In genomic region chr7:34167766-34168469, GRCm38 (mm10) we compare ENCODE assay signal across 8 mouse cellular contexts. TPM values are rescaled to one million over a fixed set of nuclear protein-coding genes. Genes with fewer than 3 reads are reported as not detected.
A peak's percentile ranks its signal among the peaks of the same experiment; 100 is the strongest.
DNase-seq lines count a peak whose midpoint lies in the region; ATAC-seq and TF ChIP-seq lines count a peak whose summit lies in the region.

No protein-coding gene starts in this region.

- TF ChIP-seq CTCF in embryonic fibroblast, embryonic 13.5 days (IDR thresholded peaks at IDR 0.05; ENCODE audit: borderline replicate concordance, insufficient read depth, low read length): no peak
- no peak for TF ChIP-seq CTCF in liver, postnatal 0 days (IDR thresholded peaks at IDR 0.05; ENCODE audit: low read depth)
- no peak for TF ChIP-seq CTCF in small intestine, adult 2 months (IDR thresholded peaks at IDR 0.05; ENCODE audit: extremely low read depth, insufficient read length, insufficient replicate concordance, low read depth, low read length)

- no peak for TF ChIP-seq POLR2A in embryonic fibroblast, embryonic 13.5 days (IDR thresholded peaks at IDR 0.05; ENCODE audit: low read depth, low read length)
- TF ChIP-seq POLR2A in small intestine, adult 2 months (IDR thresholded peaks at IDR 0.05; ENCODE audit: low read depth, low read length): no peak

- no peak for TF ChIP-seq EP300 in liver, postnatal 0 days (IDR thresholded peaks at IDR 0.05; ENCODE audit: low read depth)

- H3K4me3 ChIP-seq in heart, embryonic 10.5 days: peak overlapping the region; percentile 84
- H3K4me3 ChIP-seq in ES-E14 (ENCODE audit: insufficient read depth in 1 of 2, low read depth in 1 of 2, low read length in 2 of 2, poor library complexity in 1 of 2, severe bottlenecking in 1 of 2): peak overlapping the region; percentile 81 to 88
- peak overlapping the region; percentile 92 for H3K4me3 ChIP-seq in embryonic fibroblast, embryonic 13.5 days (ENCODE audit: insufficient read depth, low read length)
- H3K4me3 ChIP-seq in hindbrain, embryonic 15.5 days: peak overlapping the region; percentile 87
- peak overlapping the region; percentile 80 for H3K4me3 ChIP-seq in liver, postnatal 0 days (ENCODE audit: low read depth, low read length)
- H3K4me3 ChIP-seq in small intestine, adult 2 months (ENCODE audit: low read depth, low read length): peak overlapping the region; percentile 71

- intact Hi-C loops in heart, postnatal 36 days (cut with DNase I): loop anchor here (2.0 kb wide), 2 partner anchors 27 to 35 kb away; partner anchors contain the start of gene Wtip

- under 1% methylated on average over 54 of the region's 54 CpGs for WGBS in heart, embryonic 10.5 days
- under 1% methylated on average over 50 of the region's 54 CpGs for WGBS in hindbrain, embryonic 15.5 days
- WGBS in liver, postnatal 0 days (ENCODE audit: insufficient replicate concordance): under 1% methylated on average over 50 of the region's 54 CpGs
- under 1% methylated on average over 54 of the region's 54 CpGs for WGBS in small intestine, adult 2 months

- H3K9ac ChIP-seq in ES-E14 (ENCODE audit: insufficient read depth, low read depth, low read length, poor library complexity, severe bottlenecking): peak overlapping the region; percentile 94
- H3K9ac ChIP-seq in hindbrain, embryonic 15.5 days: peak overlapping the region; percentile 89
- peak overlapping the region; percentile 90 for H3K9ac ChIP-seq in liver, postnatal 0 days (replicated peaks)

- peaks cover 32% of the 10 kb centered on the region for H3K36me3 ChIP-seq in heart, embryonic 10.5 days
- H3K36me3 ChIP-seq in ES-E14 (ENCODE audit: control insufficient read depth, insufficient read depth, low read length, poor library complexity, severe bottlenecking): peaks cover 19% of the 10 kb centered on the region
- peaks cover 21% of the 10 kb centered on the region for H3K36me3 ChIP-seq in hindbrain, embryonic 15.5 days
- peaks cover 21% of the 10 kb centered on the region for H3K36me3 ChIP-seq in liver, postnatal 0 days (replicated peaks; ENCODE audit: insufficient read depth, low read length)
- H3K36me3 ChIP-seq in small intestine, adult 2 months (ENCODE audit: control insufficient read depth, insufficient read depth, low read length): peaks cover 15% of the 10 kb centered on the region

- no peaks in the 10 kb centered on the region for H3K9me3 ChIP-seq in heart, embryonic 10.5 days
- H3K9me3 ChIP-seq in ES-E14 (ENCODE audit: control insufficient read depth, insufficient read depth, low read depth, low read length): no peaks in the 10 kb centered on the region
- no peaks in the 10 kb centered on the region for H3K9me3 ChIP-seq in hindbrain, embryonic 15.5 days
- no peaks in the 10 kb centered on the region for H3K9me3 ChIP-seq in liver, postnatal 0 days (ENCODE audit: low read length)

- no peak for DNase-seq in heart, embryonic 10.5 days (ENCODE audit: low spot score)
- DNase-seq in heart, postnatal 36 days: no peak
- no peak for DNase-seq in ES-E14 (ENCODE audit: low read depth, low spot score)
- DNase-seq in liver, postnatal 0 days: no peak
- no peak for DNase-seq in cerebellum, adult 18-20 months

- peak overlapping the region; percentile 81 for H3K4me2 ChIP-seq in hindbrain, embryonic 15.5 days
- H3K4me2 ChIP-seq in liver, postnatal 0 days (ENCODE audit: low read depth, low read length): peak overlapping the region; percentile 85

- H3K4me1 ChIP-seq in heart, embryonic 10.5 days: peaks cover 8% of the 10 kb centered on the region; the same call in 1 of the 2 replicates
- peaks cover 5 to 10% of the 10 kb centered on the region in 2 experiments; a peak in 1 of 4 replicates for H3K4me1 ChIP-seq in ES-E14 (ENCODE audit: control insufficient read depth in 2 of 2, insufficient read depth in 2 of 2, low read length in 2 of 2, poor library complexity in 1 of 2)
- H3K4me1 ChIP-seq in embryonic fibroblast, embryonic 13.5 days (ENCODE audit: control insufficient read depth, insufficient read depth, low read length): no peaks in the 10 kb centered on the region; the same call in 1 of the 2 replicates
- H3K4me1 ChIP-seq in hindbrain, embryonic 15.5 days (replicated peaks): peaks cover 12% of the 10 kb centered on the region
- H3K4me1 ChIP-seq in liver, postnatal 0 days (ENCODE audit: insufficient read depth): peaks cover 11% of the 10 kb centered on the region
- no peaks in the 10 kb centered on the region for H3K4me1 ChIP-seq in small intestine, adult 2 months (ENCODE audit: control insufficient read depth, insufficient read depth, insufficient read length, low read length)

- H3K27me3 ChIP-seq in heart, embryonic 10.5 days (ENCODE audit: insufficient read depth, poor library complexity, severe bottlenecking): no peaks in the 10 kb centered on the region
- H3K27me3 ChIP-seq in hindbrain, embryonic 15.5 days: no peaks in the 10 kb centered on the region
- no peaks in the 10 kb centered on the region for H3K27me3 ChIP-seq in liver, postnatal 0 days (ENCODE audit: insufficient read depth, low read length)
- no peaks in the 10 kb centered on the region for H3K27me3 ChIP-seq in small intestine, adult 2 months (ENCODE audit: control insufficient read depth, insufficient read depth, low read length)

- peak; percentile 85; the same call in 1 of the 2 replicates for ATAC-seq in hindbrain, embryonic 15.5 days (ENCODE audit: low FRiP score, low read depth)
- ATAC-seq in liver, postnatal 0 days: peak; percentile 83

- in situ Hi-C loops in ES-E14 (cut with MboI; ENCODE audit: low sequenced_read_pairs in 2 of 2, unreplicated experiment in 2 of 2): no loop called here

- peak overlapping the region; percentile 98 for H3K27ac ChIP-seq in heart, embryonic 10.5 days
- H3K27ac ChIP-seq in ES-E14 (ENCODE audit: insufficient read depth, low read depth, low read length, poor library complexity, severe bottlenecking): peak overlapping the region; percentile 88
- H3K27ac ChIP-seq in embryonic fibroblast, embryonic 13.5 days (ENCODE audit: insufficient read depth, low read length): peak overlapping the region; percentile 59
- peak overlapping the region; percentile 90 for H3K27ac ChIP-seq in hindbrain, embryonic 15.5 days (replicated peaks)
- peak overlapping the region; percentile 81 for H3K27ac ChIP-seq in liver, postnatal 0 days (ENCODE audit: low read depth)
- H3K27ac ChIP-seq in small intestine, adult 2 months (ENCODE audit: insufficient read depth, low read depth, low read length): peak overlapping the region; percentile 14

TF ChIP-seq in ES-E14, 5 proteins besides CTCF, POLR2A, EP300 and RAD21:
- TF ChIP-seq MAFK (IDR thresholded peaks at IDR 0.05; ENCODE audit: insufficient read depth, low read depth, low read length): no peak
- TF ChIP-seq ZC3H11A (IDR thresholded peaks at IDR 0.05; ENCODE audit: borderline replicate concordance, low read depth, low read length): no peak
- TF ChIP-seq CHD2 (IDR thresholded peaks at IDR 0.05; ENCODE audit: low read depth, low read length): no peak; the same call in none of the 2 replicates
- TF ChIP-seq ZNF384 (IDR thresholded peaks at IDR 0.05; ENCODE audit: low read depth, low read length): no peak
- no peak for TF ChIP-seq HCFC1 (IDR thresholded peaks at IDR 0.05; ENCODE audit: borderline replicate concordance, insufficient read depth, low read length)

RNA-seq across cellular contexts. Expression of gene Uba2, which starts 1.5 kb away (rescaled TPM):
- 154 and 197 TPM in 2 replicates for polyA plus RNA-seq in heart, embryonic 10.5 days (2016; fragmentation: Nextera tagmentation; extraction: Ambion mirVana)
- 10 to 100 TPM; 32.9 to 35.1 TPM for total RNA-seq in heart, postnatal 36 days (2021)
- total RNA-seq in ES-E14 (2012; rRNA removed): 298 and 351 TPM in 2 replicates
- polyA plus RNA-seq in embryonic fibroblast, embryonic 13.5 days (2011; ENCODE audit: insufficient read length, low read depth, missing spikeins): 108 and 123 TPM in 2 replicates
- 156 and 162 TPM in 2 replicates for polyA plus RNA-seq in hindbrain, embryonic 15.5 days (2015; fragmentation: Nextera tagmentation; extraction: Ambion mirVana)
- polyA plus RNA-seq in liver, postnatal 0 days (2015; fragmentation: Nextera tagmentation; extraction: Ambion mirVana): 42.1 and 50.0 TPM in 2 replicates
- 6.6 and 13.2 TPM in 2 replicates for polyA plus RNA-seq in small intestine, adult 2 months (2012; rRNA removed)

RNA-seq across cellular contexts. Expression of gene Pdcd2l, which starts 28.5 kb away (rescaled TPM):
- 65.2 and 67.5 TPM in 2 replicates for polyA plus RNA-seq in heart, embryonic 10.5 days (2016; fragmentation: Nextera tagmentation; extraction: Ambion mirVana)
- total RNA-seq in heart, postnatal 36 days (2021): 10 to 100 TPM; 21.9 to 22.1 TPM
- total RNA-seq in ES-E14 (2012; rRNA removed): 57.7 and 69.2 TPM in 2 replicates
- 16.8 and 18.6 TPM in 2 replicates for polyA plus RNA-seq in embryonic fibroblast, embryonic 13.5 days (2011; ENCODE audit: insufficient read length, low read depth, missing spikeins)
- 71.8 and 82.6 TPM in 2 replicates for polyA plus RNA-seq in hindbrain, embryonic 15.5 days (2015; fragmentation: Nextera tagmentation; extraction: Ambion mirVana)
- 14.2 and 17.2 TPM in 2 replicates for polyA plus RNA-seq in liver, postnatal 0 days (2015; fragmentation: Nextera tagmentation; extraction: Ambion mirVana)
- polyA plus RNA-seq in small intestine, adult 2 months (2012; rRNA removed): 13.7 and 15.2 TPM in 2 replicates

RNA-seq across cellular contexts. Expression of gene Wtip, which starts 34.9 kb away (rescaled TPM):
- 4.7 and 6.6 TPM in 2 replicates for polyA plus RNA-seq in heart, embryonic 10.5 days (2016; fragmentation: Nextera tagmentation; extraction: Ambion mirVana)
- total RNA-seq in heart, postnatal 36 days (2021): 10 to 100 TPM in 1 of 2 experiments, 1 to 10 TPM in 1; 8.6 to 10.3 TPM
- total RNA-seq in ES-E14 (2012; rRNA removed): 68.6 and 96.7 TPM in 2 replicates
- 32.7 and 33.2 TPM in 2 replicates for polyA plus RNA-seq in embryonic fibroblast, embryonic 13.5 days (2011; ENCODE audit: insufficient read length, low read depth, missing spikeins)
- polyA plus RNA-seq in hindbrain, embryonic 15.5 days (2015; fragmentation: Nextera tagmentation; extraction: Ambion mirVana): 4.1 and 5.9 TPM in 2 replicates
- polyA plus RNA-seq in liver, postnatal 0 days (2015; fragmentation: Nextera tagmentation; extraction: Ambion mirVana): 0.94 and 1.5 TPM in 2 replicates
- polyA plus RNA-seq in small intestine, adult 2 months (2012; rRNA removed): 10.6 and 12.7 TPM in 2 replicates

Comparison
In these comparisons a context has a peak if more than half of its experiments do, and no peak if none do; other contexts are left out.
1. H3K27ac ChIP-seq: peak in every context shown above with its lines; median percentile 98 in heart, embryonic 10.5 days; 90 in hindbrain, embryonic 15.5 days; 88 in ES-E14; 81 in liver, postnatal 0 days; 59 in embryonic fibroblast, embryonic 13.5 days; 14 in small intestine, adult 2 months.